Mouse (Mus musculus): ENCODE data around the gene Tmem50a. TPM values are rescaled to one million over a fixed set of nuclear protein-coding genes. Genes with fewer than 3 reads are reported as not detected.

Tmem50a gene
- polyA plus RNA-seq, 1 experiment from 2014 or later: 183 TPM

- Histone ChIP-seq H3K27ac (no peak overlapping the region), H3K4me1 (no peaks in the 10 kb centered on the region), H3K27me3 (replicated peaks) (no peaks in the 10 kb centered on the region), H3K36me3 (peaks cover 51% of the 10 kb centered on the region), H3K9ac (no peak overlapping the region), H3K4me3 (no peak overlapping the region), H3K9me3 (no peaks in the 10 kb centered on the region), H3K4me2 (replicated peaks) (no peak overlapping the region)
- ATAC-seq (ENCODE audit: low FRiP score, low read depth): no peak
- 61% methylated on average over 17 of the region's 17 CpGs for WGBS
Observed at GRCm38 (mm10) chr4:134937240-134938176, 22.7 kb upstream of the Tmem50a start.

GRCm38 (mm10) chr4:134930684-134931481 lies 16.1 kb upstream of the Tmem50a start, which contains the start of gene Syf2:
Gene Syf2 (plus strand): TSS chr4:134930898.
- Histone ChIP-seq H3K27ac (peak within 1 kb of the TSS; percentile 57), H3K4me1 (peaks cover 18% of the 10 kb centered on the region), H3K4me2 (replicated peaks) (peak within 1 kb of the TSS; percentile 82), H3K36me3 (peaks cover 60% of the 10 kb centered on the region), H3K9ac (peak within 1 kb of the TSS; percentile 78), H3K4me3 (peak within 1 kb of the TSS; percentile 89), H3K27me3 (replicated peaks) (no peaks in the 10 kb centered on the region), H3K9me3 (no peaks in the 10 kb centered on the region)
- ATAC-seq (ENCODE audit: low FRiP score, low read depth): peak; percentile 98
- under 1% methylated on average over 68 of the region's 68 CpGs for WGBS

GRCm38 (mm10) chr4:134930190-134930589 lies 15.4 kb upstream of the Tmem50a start:
- Histone ChIP-seq H3K4me3 (peak overlapping the region; percentile 89), H3K36me3 (peaks cover 60% of the 10 kb centered on the region), H3K27me3 (replicated peaks) (no peaks in the 10 kb centered on the region), H3K4me2 (replicated peaks) (peak overlapping the region; percentile 82), H3K4me1 (peaks cover 25% of the 10 kb centered on the region), H3K9ac (peak overlapping the region; percentile 22; the same call in 1 of the 2 replicates), H3K9me3 (no peaks in the 10 kb centered on the region), H3K27ac (no peak overlapping the region)
- no peak for ATAC-seq (ENCODE audit: low FRiP score, low read depth)
- WGBS: 31% methylated on average over 9 of the region's 9 CpGs

GRCm38 (mm10) chr4:134929536-134929935 lies 14.7 kb upstream of the Tmem50a start:
- no peaks in the 10 kb centered on the region for H3K27me3 ChIP-seq (replicated peaks)
- H3K27ac ChIP-seq: no peak overlapping the region
- 85% methylated on average over 4 of the region's 4 CpGs for WGBS
- H3K4me2 ChIP-seq (replicated peaks): no peak overlapping the region
- no peak overlapping the region for H3K4me3 ChIP-seq
- H3K4me1 ChIP-seq: peaks cover 27% of the 10 kb centered on the region
- no peak for ATAC-seq (ENCODE audit: low FRiP score, low read depth)
- peaks cover 55% of the 10 kb centered on the region for H3K36me3 ChIP-seq
- no peaks in the 10 kb centered on the region for H3K9me3 ChIP-seq
- H3K9ac ChIP-seq: no peak overlapping the region

- peaks cover 45% of the 10 kb centered on the region for H3K36me3 ChIP-seq
- no peak overlapping the region for H3K9ac ChIP-seq
- H3K4me1 ChIP-seq: peaks cover 27% of the 10 kb centered on the region
- no peak for ATAC-seq (ENCODE audit: low FRiP score, low read depth)
- 91% methylated on average over 1 of the region's 1 CpGs for WGBS
- H3K9me3 ChIP-seq: no peaks in the 10 kb centered on the region
- H3K4me2 ChIP-seq (replicated peaks): no peak overlapping the region
- H3K27ac ChIP-seq: no peak overlapping the region
- no peak overlapping the region for H3K4me3 ChIP-seq
- H3K27me3 ChIP-seq (replicated peaks): no peaks in the 10 kb centered on the region
Observed at GRCm38 (mm10) chr4:134928464-134928836, 13.6 kb upstream of the Tmem50a start.

- H3K36me3 ChIP-seq: peaks cover 41% of the 10 kb centered on the region
- no peak for ATAC-seq (ENCODE audit: low FRiP score, low read depth)
- no peaks in the 10 kb centered on the region for H3K27me3 ChIP-seq (replicated peaks)
- WGBS: 80% methylated on average over 5 of the region's 5 CpGs
- H3K4me3 ChIP-seq: no peak overlapping the region
- H3K9ac ChIP-seq: no peak overlapping the region
- no peak overlapping the region for H3K4me2 ChIP-seq (replicated peaks)
- no peak overlapping the region for H3K27ac ChIP-seq
- peaks cover 27% of the 10 kb centered on the region for H3K4me1 ChIP-seq
- H3K9me3 ChIP-seq: no peaks in the 10 kb centered on the region
Observed at GRCm38 (mm10) chr4:134927815-134928463, 13.1 kb upstream of the Tmem50a start.

- H3K27me3 ChIP-seq (replicated peaks): no peaks in the 10 kb centered on the region
- H3K27ac ChIP-seq: no peak overlapping the region
- 87% methylated on average over 8 of the region's 8 CpGs for WGBS
- H3K4me1 ChIP-seq: peaks cover 21% of the 10 kb centered on the region
- peak overlapping the region; percentile 92 for H3K4me2 ChIP-seq (replicated peaks)
- H3K4me3 ChIP-seq: 0 out of 2 replicates have a peak overlapping the region, but pooled peaks have one; percentile 18
- peak overlapping the region; percentile 40; the same call in 1 of the 2 replicates for H3K9ac ChIP-seq
- H3K9me3 ChIP-seq: no peaks in the 10 kb centered on the region
- H3K36me3 ChIP-seq: peaks cover 33% of the 10 kb centered on the region
- ATAC-seq (ENCODE audit: low FRiP score, low read depth): no peak
Observed at GRCm38 (mm10) chr4:134925206-134925605, 10.4 kb upstream of the Tmem50a start.

- Histone ChIP-seq H3K4me3 (peak overlapping the region; percentile 99), H3K4me2 (replicated peaks) (peak overlapping the region; percentile 92), H3K27me3 (replicated peaks) (no peaks in the 10 kb centered on the region), H3K27ac (peak overlapping the region; percentile 84; the same call in 1 of the 2 replicates), H3K9me3 (no peaks in the 10 kb centered on the region), H3K36me3 (peaks cover 33% of the 10 kb centered on the region), H3K4me1 (peaks cover 18% of the 10 kb centered on the region), H3K9ac (peak overlapping the region; percentile 97)
- peak; percentile 37 for ATAC-seq (ENCODE audit: low FRiP score, low read depth)
- WGBS: under 1% methylated on average over 75 of the region's 75 CpGs
Observed at GRCm38 (mm10) chr4:134924019-134924741, 9.4 kb upstream of the Tmem50a start.

- ATAC-seq (ENCODE audit: low FRiP score, low read depth): peak; percentile 95
- H3K9me3 ChIP-seq: no peaks in the 10 kb centered on the region
- peak within 1 kb of the TSS; percentile 84 for H3K27ac ChIP-seq
- under 1% methylated on average over 64 of the region's 64 CpGs for WGBS
- peak within 1 kb of the TSS; percentile 99 for H3K4me3 ChIP-seq
- H3K36me3 ChIP-seq: peaks cover 31% of the 10 kb centered on the region
- peak within 1 kb of the TSS; percentile 92 for H3K4me2 ChIP-seq (replicated peaks)
- peaks cover 18% of the 10 kb centered on the region for H3K4me1 ChIP-seq
- no peaks in the 10 kb centered on the region for H3K27me3 ChIP-seq (replicated peaks)
- H3K9ac ChIP-seq: peak within 1 kb of the TSS; percentile 97
Observed at GRCm38 (mm10) chr4:134923258-134924018, 8.6 kb upstream of the Tmem50a start, which contains the start of gene Rsrp1. Gene Rsrp1 (plus strand): TSS chr4:134923592.

GRCm38 (mm10) chr4:134922925-134923244 lies 8.1 kb upstream of the Tmem50a start:
- Histone ChIP-seq H3K9ac (peak overlapping the region; percentile 69), H3K36me3 (peaks cover 26% of the 10 kb centered on the region), H3K4me3 (peak overlapping the region; percentile 99), H3K27me3 (replicated peaks) (no peaks in the 10 kb centered on the region), H3K27ac (peak overlapping the region; percentile 21; the same call in 1 of the 2 replicates), H3K4me1 (peaks cover 18% of the 10 kb centered on the region), H3K9me3 (no peaks in the 10 kb centered on the region), H3K4me2 (replicated peaks) (peak overlapping the region; percentile 92)
- WGBS: 2% methylated on average over 13 of the region's 13 CpGs
- peak; percentile 70 for ATAC-seq (ENCODE audit: low FRiP score, low read depth)

Measured in neural tube, embryonic 12.5 days (tissue).